Mouse (Mus musculus) frontal cortex, postnatal 36 days (tissue): ENCODE measurements around the gene Pfkfb1.

Experiments
- DNase-seq, 2 experiments: peaks; one replicate each; pipeline ENCODE4 v3.0.0; 2022; ENCODE audit warnings: low spot score in 2 of 2

The Pfkfb1 gene

GRCm38 (mm10) chrX:150588023-150588764 is at the start of gene Pfkfb1:
Pfkfb1 (plus strand) TSS chrX:150588229.
- DNase-seq, result peak; percentile 64 to 67

GRCm38 (mm10) chrX:150540111-150540510 is 47.9 kb upstream of the Pfkfb1 start:
- DNase-seq, result no peak

DNA sequence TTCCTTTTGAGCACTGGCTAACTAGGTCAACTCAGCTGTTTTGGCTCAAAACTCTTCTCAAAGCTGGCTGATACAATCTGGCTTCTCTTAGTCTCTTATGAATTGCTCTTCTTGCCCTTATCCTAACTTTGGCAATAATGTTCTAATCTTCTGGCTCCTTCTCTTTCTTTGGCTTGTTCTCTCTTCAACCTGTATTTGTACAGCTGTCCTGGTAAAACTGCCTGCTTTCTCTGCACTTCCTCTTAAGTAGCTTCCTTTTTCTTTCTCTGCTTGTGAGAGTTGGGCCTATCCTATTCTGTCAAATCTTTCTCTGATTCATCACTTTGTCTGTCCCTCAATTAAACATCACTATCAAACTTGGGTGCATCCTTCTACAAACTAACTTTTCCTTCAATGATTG is 46.3 kb upstream of the Pfkfb1 start:
- no peak for DNase-seq

DNA sequence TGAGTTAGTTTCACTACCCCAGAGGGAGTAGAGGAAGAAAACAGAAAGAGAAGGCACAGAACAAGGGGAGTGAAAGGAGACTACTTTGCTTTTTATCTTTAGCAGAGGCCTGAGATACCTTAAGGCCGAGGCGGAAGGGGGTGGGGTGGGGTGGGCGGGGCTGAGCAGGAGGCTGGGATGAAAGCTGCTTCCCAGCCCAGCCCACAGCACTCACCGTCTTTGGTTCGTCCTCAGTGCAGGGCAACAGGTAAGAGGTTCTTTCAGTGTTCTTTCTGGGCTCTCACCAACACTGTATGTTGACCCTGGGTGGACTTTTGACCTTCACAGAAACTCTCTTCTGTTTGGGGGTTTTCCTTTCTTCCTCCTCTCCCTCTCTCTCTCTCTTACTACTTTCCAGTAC is 40.8 kb upstream of the Pfkfb1 start, which contains the start of gene Alas2:
Gene Alas2, plus strand, starts transcription at position 137 of the 400 bp plus-strand sequence.
- DNase-seq, result no peak

DNA sequence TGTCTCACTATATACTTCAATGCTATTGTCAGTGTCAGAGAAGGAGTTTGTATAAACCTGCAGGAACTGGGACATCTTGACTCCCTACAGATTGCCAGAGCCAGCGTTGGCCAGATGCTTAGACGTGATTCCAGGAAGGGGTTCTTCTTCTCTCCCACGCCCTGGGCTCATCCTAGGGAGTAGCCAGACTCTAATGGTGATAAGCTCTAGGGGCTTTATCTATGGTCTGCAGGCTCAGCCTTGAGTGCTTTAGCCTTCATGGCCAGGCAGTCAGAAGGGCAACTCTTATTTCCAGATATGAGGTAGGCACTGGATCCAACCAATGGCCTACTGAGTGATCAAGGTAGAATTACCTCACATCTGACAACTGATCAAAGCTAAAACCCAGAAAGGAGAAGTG is 38.4 kb upstream of the Pfkfb1 start:
- DNase-seq, result no peak

- DNase-seq, result no peak
These were observed 36.0 kb upstream of the Pfkfb1 start for GRCm38 (mm10) chrX:150551986-150552385.

DNA sequence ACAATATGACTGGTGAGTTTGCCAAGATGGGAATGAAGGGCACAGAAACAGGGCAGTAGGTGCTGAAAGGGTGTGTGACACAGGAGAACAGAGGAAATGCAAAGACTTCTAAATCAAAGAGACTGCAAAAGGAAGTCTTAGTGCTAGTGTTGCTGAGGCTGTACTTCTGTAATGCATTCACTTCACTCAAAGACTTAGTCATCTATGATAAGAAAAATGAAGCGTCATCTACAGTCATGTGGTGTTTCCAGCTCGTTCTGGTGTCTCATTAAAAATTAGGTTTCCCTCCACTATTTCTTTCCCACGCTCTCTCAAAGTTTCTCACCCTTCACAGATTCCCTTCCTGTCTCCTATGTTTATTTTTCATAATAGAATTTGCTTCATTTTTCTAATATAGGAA is 34.0 kb upstream of the Pfkfb1 start:
- no peak for DNase-seq

GRCm38 (mm10) chrX:150564644-150565357 is 23.2 kb upstream of the Pfkfb1 start:
- no peak for DNase-seq

- DNase-seq, result no peak
These were observed 6.1 kb upstream of the Pfkfb1 start for GRCm38 (mm10) chrX:150581921-150582320.

- no peak for DNase-seq
These were observed 2.9 kb upstream of the Pfkfb1 start for GRCm38 (mm10) chrX:150585116-150585515.

GRCm38 (mm10) chrX:150589696-150590095 is 1.7 kb downstream of the Pfkfb1 start, which contains the start of gene Apex2:
Apex2 (minus strand) TSS chrX:150589868.
- no peak for DNase-seq

- DNase-seq, result no peak
These were observed 5.4 kb downstream of the Pfkfb1 start for GRCm38 (mm10) chrX:150593266-150594035.

GRCm38 (mm10) chrX:150594176-150594575 is 6.1 kb downstream of the Pfkfb1 start:
- no peak for DNase-seq

DNA sequence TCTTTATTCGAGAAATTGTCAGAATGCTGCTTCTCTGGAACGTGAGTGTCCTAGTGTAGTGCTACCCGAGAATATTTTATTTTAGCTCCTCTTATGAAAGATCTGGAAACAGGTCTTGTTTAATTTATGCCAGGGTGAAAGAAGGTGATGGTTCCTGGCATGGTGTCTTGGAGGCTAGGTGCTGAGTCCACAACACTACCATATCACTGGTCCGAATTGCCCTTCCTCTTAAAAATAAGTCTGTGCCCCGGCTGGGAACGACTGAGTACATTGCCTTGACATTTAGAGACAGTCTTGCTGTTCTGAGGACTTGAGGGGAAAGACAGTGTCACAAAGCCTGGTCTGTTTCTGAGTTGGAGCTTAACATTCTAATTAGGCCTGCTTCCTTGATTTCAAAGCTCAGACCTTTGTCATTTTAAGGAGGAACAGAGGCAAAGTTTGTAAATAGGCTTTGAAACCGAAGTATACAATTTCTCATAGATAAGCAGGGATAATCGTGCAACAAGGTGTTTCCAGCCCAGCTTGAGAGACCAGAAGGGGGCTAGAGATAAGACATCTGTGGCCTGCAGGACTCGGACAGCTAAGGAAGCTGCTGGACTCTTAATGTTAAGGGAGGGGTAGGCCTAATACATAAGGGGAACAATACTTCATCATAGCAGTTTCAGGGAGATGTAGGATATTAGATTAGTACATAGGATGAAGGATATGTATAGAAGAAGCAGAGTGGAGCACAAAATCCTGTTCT is 7.2 kb downstream of the Pfkfb1 start:
- DNase-seq, result no peak

- DNase-seq, result no peak
These were observed 10.9 kb downstream of the Pfkfb1 start for GRCm38 (mm10) chrX:150598882-150599281.

DNA sequence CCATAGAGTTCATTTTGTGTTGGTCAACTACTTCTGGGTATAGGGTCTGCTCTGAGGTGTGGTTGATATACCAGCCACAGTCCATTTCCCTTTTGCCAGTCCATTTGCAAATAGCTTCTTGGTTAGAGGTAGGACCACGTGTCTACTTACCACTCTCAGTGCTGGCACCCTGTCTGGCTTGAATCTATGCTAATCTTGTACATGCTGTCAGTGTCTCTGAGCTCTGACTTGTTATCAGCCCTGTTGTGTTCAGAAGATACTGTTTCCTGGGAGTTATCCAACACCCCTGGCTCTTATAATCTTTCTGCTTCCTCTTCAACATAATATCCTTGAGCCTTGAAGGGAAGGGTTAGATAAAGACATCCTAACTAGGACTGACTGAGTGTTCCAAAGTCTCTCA is 48.4 kb downstream of the Pfkfb1 start:
- DNase-seq, result no peak

DNA sequence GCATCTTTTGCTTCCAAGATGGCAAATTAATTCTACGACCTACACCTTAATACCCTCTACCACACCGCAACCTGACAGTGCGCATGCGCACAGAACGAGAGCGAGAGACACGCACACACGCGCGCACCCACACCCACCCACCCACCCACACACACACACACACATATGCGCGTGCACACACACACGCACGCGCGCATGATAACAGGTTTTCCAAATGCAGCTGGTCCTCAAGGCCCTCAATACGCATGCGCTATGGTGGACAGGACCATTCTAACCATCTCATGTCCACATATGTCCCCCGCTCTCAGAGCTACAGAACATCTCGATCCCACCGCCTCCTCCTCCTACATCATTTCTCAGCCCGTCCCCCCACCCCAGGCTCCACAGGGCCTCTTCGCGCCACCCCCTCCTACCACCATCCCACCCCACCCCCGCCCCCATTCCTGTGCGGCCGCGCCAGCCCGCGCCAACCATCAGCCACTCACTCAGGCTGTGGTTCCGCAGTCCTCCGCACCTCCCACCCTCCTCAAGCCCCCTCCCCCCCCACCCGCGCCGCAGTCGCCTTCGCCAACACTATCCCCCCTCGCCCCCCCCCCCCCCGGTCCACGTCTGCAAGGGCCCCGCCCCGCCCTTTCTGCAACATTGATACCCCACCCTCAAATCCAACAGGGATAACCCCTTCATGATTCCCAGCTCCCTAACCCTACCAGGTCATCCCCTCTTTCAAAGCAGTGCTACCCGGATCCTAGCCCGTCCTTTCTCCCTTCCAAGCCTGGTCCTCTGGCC is 68.3 kb downstream of the Pfkfb1 start:
- DNase-seq, result peak in 1 of 2 experiments; percentile 44

GRCm38 (mm10) chrX:150656908-150657796 is 69.1 kb downstream of the Pfkfb1 start, which contains the start of gene Tro:
Tro (minus strand) TSS chrX:150657583.
- DNase-seq, result peak; percentile 20 to 42

GRCm38 (mm10) chrX:150657797-150658118 is 69.7 kb downstream of the Pfkfb1 start:
- DNase-seq, result no peak

GRCm38 (mm10) chrX:150662809-150663208 is 74.8 kb downstream of the Pfkfb1 start:
- no peak for DNase-seq
